Mouse (Mus musculus) MEL (cell line): ENCODE data around the gene Entpd8. TPM values are rescaled to one million over a fixed set of nuclear protein-coding genes. Genes with fewer than 3 reads are reported as not detected.

Source experiments
- DNase-seq: peaks from one replicate; pipeline ENCODE4 v3.0.0; 2011; ENCODE audit warnings: low read depth, low spot score
- H3K27ac ChIP-seq: 2 replicates; pipeline ENCODE4 v1.5.1; 2012; ENCODE audit warnings: low read depth, mild to moderate bottlenecking, control low read depth, low read length, moderate library complexity; ENCODE audit not compliant: control insufficient read depth
- H3K27me3 ChIP-seq, 2 experiments: fragments of 150-350 bp in 1 of 2; sonication (generic) in 1 of 2; 2 replicates each; pipeline ENCODE4 v1.6.1; 2012; ENCODE audit warnings: low read length in 2 of 2, mild to moderate bottlenecking in 2 of 2, improper control_type of control experiment in 1 of 2, moderate library complexity in 1 of 2; ENCODE audit not compliant: insufficient read depth in 2 of 2, control insufficient read depth in 1 of 2
- H3K36me3 ChIP-seq, 2 experiments: 2 replicates each; pipeline ENCODE4 v1.6.1; 2012 to 2014; ENCODE audit warnings: low read length in 2 of 2, improper control_type of control experiment in 1 of 2, inconsistent platforms in 1 of 2, mild to moderate bottlenecking in 1 of 2; ENCODE audit not compliant: insufficient read depth in 2 of 2, control insufficient read depth in 1 of 2
- H3K4me1 ChIP-seq, 2 experiments: fragments of 150-350 bp in 1 of 2; sonication (generic) in 1 of 2; 2 replicates each; pipeline ENCODE4 v1.6.1; 2012; ENCODE audit warnings: low read length in 2 of 2, improper control_type of control experiment in 1 of 2, mild to moderate bottlenecking in 1 of 2; ENCODE audit not compliant: insufficient read depth in 2 of 2, control insufficient read depth in 1 of 2
- H3K4me3 ChIP-seq, 2 experiments: fragments of 150-350 bp in 1 of 2; sonication (generic) in 1 of 2; 2 replicates each; pipeline ENCODE4 v1.5.1; 2012; ENCODE audit warnings: low read depth in 2 of 2, low read length in 2 of 2, mild to moderate bottlenecking in 2 of 2, moderate library complexity in 2 of 2, control low read depth in 1 of 2, improper control_type of control experiment in 1 of 2; ENCODE audit not compliant: control insufficient read depth in 1 of 2, insufficient read depth in 1 of 2
- H3K79me2 ChIP-seq: 2 replicates; pipeline ENCODE4 v1.6.1; 2012; ENCODE audit warnings: mild to moderate bottlenecking, low read length, moderate library complexity; ENCODE audit not compliant: control insufficient read depth, poor library complexity, insufficient read depth
- H3K9ac ChIP-seq: 2 replicates; pipeline ENCODE4 v1.6.1; 2012; ENCODE audit warnings: low read depth, mild to moderate bottlenecking, control low read depth, low read length, moderate library complexity; ENCODE audit not compliant: control insufficient read depth, poor library complexity, severe bottlenecking
- H3K9me3 ChIP-seq: fragments of 150-350 bp; sonication (generic); replicated peaks from 2 replicates; pipeline ENCODE4 v1.6.1; 2012; ENCODE audit warnings: mild to moderate bottlenecking, low read length, improper control_type of control experiment, moderate library complexity; ENCODE audit not compliant: insufficient read depth
- CHD1 ChIP-seq: IDR thresholded peaks from 2 replicates; pipeline ENCODE4 v1.6.1; 2012; ENCODE audit warnings: low read depth, mild to moderate bottlenecking, inconsistent platforms, low read length, improper control_type of control experiment
- CHD2 ChIP-seq: IDR thresholded peaks from 2 replicates; pipeline ENCODE4 v1.6.1; 2011; ENCODE audit warnings: low read length, improper control_type of control experiment
- CTCF ChIP-seq, 3 experiments: IDR thresholded peaks in 2 of 3; conservative IDR thresholded peaks in 1 of 3; 2 replicates each; pipeline ENCODE4 v1.5.1; 2011 to 2012; ENCODE audit warnings: low read length in 3 of 3, low read depth in 2 of 3, mild to moderate bottlenecking in 2 of 3, improper control_type of control experiment in 1 of 3, inconsistent platforms in 1 of 3, mixed read lengths in 1 of 3, moderate library complexity in 1 of 3; ENCODE audit not compliant: control insufficient read depth in 1 of 3, insufficient read depth in 1 of 3, poor library complexity in 1 of 3, severe bottlenecking in 1 of 3
- E2F4 ChIP-seq: IDR thresholded peaks from 2 replicates; pipeline ENCODE4 v1.6.1; 2011; ENCODE audit warnings: low read depth, low read length, improper control_type of control experiment, borderline replicate concordance
- ETS1 ChIP-seq: IDR thresholded peaks from 2 replicates; pipeline ENCODE4 v1.6.1; 2012; ENCODE audit warnings: low read depth, mild to moderate bottlenecking, inconsistent platforms, low read length, improper control_type of control experiment, moderate library complexity
- KAT2A ChIP-seq: conservative IDR thresholded peaks from 2 replicates; pipeline ENCODE4 v1.6.1; 2012; ENCODE audit warnings: low read depth, low read length, improper control_type of control experiment, inconsistent platforms
- MAZ ChIP-seq: IDR thresholded peaks from 2 replicates; pipeline ENCODE4 v1.6.1; 2012; ENCODE audit warnings: low read depth, mild to moderate bottlenecking, inconsistent platforms, low read length, improper control_type of control experiment
- MEF2A ChIP-seq: IDR thresholded peaks from 2 replicates; pipeline ENCODE4 v1.6.1; 2014; ENCODE audit warnings: low read depth, mild to moderate bottlenecking, inconsistent platforms, low read length, improper control_type of control experiment; ENCODE audit not compliant: poor library complexity, insufficient replicate concordance, severe bottlenecking; ENCODE audit errors: extremely low read depth
- MXI1 ChIP-seq: IDR thresholded peaks from 2 replicates; pipeline ENCODE4 v1.6.1; 2011; ENCODE audit warnings: mild to moderate bottlenecking, low read depth, low read length, improper control_type of control experiment
- POLR2A ChIP-seq, 2 experiments: IDR thresholded peaks; 2 replicates each; pipeline ENCODE4 v1.6.1; 2011 to 2012; ENCODE audit warnings: low read length in 2 of 2, mild to moderate bottlenecking in 2 of 2, control low read depth in 1 of 2, improper control_type of control experiment in 1 of 2, low read depth in 1 of 2, moderate library complexity in 1 of 2; ENCODE audit not compliant: control insufficient read depth in 1 of 2, insufficient read depth in 1 of 2, poor library complexity in 1 of 2
- RAD21 ChIP-seq: IDR thresholded peaks from 2 replicates; pipeline ENCODE4 v1.6.1; 2011; ENCODE audit warnings: mild to moderate bottlenecking, low read depth, low read length, improper control_type of control experiment
- RCOR1 ChIP-seq: IDR thresholded peaks from 2 replicates; pipeline ENCODE4 v1.6.1; 2012; ENCODE audit warnings: low read depth, mild to moderate bottlenecking, inconsistent platforms, low read length, improper control_type of control experiment
- SMC3 ChIP-seq: IDR thresholded peaks from 2 replicates; pipeline ENCODE4 v1.6.1; 2011; ENCODE audit warnings: low read depth, low read length, improper control_type of control experiment
- TAL1 ChIP-seq: IDR thresholded peaks from 2 replicates; pipeline ENCODE4 v1.6.1; 2012; ENCODE audit warnings: mild to moderate bottlenecking, inconsistent platforms, low read length, moderate library complexity, mixed read lengths
- TBP ChIP-seq: IDR thresholded peaks from 2 replicates; pipeline ENCODE4 v1.8.0; 2011; ENCODE audit warnings: low read depth, low read length, improper control_type of control experiment
- TCF12 ChIP-seq: IDR thresholded peaks from 2 replicates; pipeline ENCODE4 v1.6.1; 2014; ENCODE audit warnings: low read depth, mild to moderate bottlenecking, inconsistent platforms, low read length, improper control_type of control experiment, moderate library complexity
- USF2 ChIP-seq, 2 experiments: IDR thresholded peaks; 2 replicates each; pipeline ENCODE4 v1.6.1; 2011 to 2012; ENCODE audit warnings: improper control_type of control experiment in 2 of 2, low read length in 2 of 2, borderline replicate concordance in 1 of 2, inconsistent platforms in 1 of 2, low read depth in 1 of 2, mild to moderate bottlenecking in 1 of 2; ENCODE audit not compliant: insufficient read depth in 1 of 2
- ZNF384 ChIP-seq: IDR thresholded peaks from 2 replicates; pipeline ENCODE4 v1.6.1; 2012; ENCODE audit warnings: low read depth, mild to moderate bottlenecking, inconsistent platforms, low read length, improper control_type of control experiment
- polyA plus RNA-seq, 2 experiments: library from polyadenylated mRNA; stranded (reverse) in 1 of 2; unstranded in 1 of 2; fragments of >175 nt in 1 of 2; fragments of >200 nt in 1 of 2; gene quantifications; 2 replicates each; pipeline versions ENCODE4 v1.2.1 to v1.2.4; 2012; ENCODE audit warnings: low replicate concordance in 2 of 2, low read depth in 1 of 2; ENCODE audit not compliant: insufficient read length in 2 of 2, insufficient read depth in 1 of 2, missing spikeins in 1 of 2
- total RNA-seq: library from RNA; depleted of rRNA; stranded (reverse); fragments of 300-350 nt; gene quantifications from 2 replicates; pipeline ENCODE4 v1.2.3, GENCODE M21; 2012

Entpd8 gene
- total and polyA plus RNA-seq, 3 experiments = not detected

GRCm38 (mm10) chr2:25069537-25069936 is 10.6 kb upstream of the Entpd8 start:
- Histone ChIP-seq H3K79me2 (no peaks in the 10 kb centered on the region), H3K27ac (no peak overlapping the region), H3K9ac (no peak overlapping the region), H3K4me1 (peaks cover 3 to 12% of the 10 kb centered on the region in 2 experiments; a peak in 2 of 4 replicates), H3K9me3 (no peaks in the 10 kb centered on the region), H3K27me3 (no peaks in the 10 kb centered on the region), H3K4me3 (no peak overlapping the region), H3K36me3 (peaks cover 0 to 3% of the 10 kb centered on the region in 2 experiments; a peak in 2 of 4 replicates)
- TF ChIP-seq ZNF384 = peak; percentile 35; the same call in 1 of the 2 replicates
- TF ChIP-seq MAZ = no peak
- peak; percentile 27 for DNase-seq

- Histone ChIP-seq H3K4me3 (no peak overlapping the region), H3K9ac (no peak overlapping the region), H3K4me1 (peaks cover 3 to 18% of the 10 kb centered on the region in 2 experiments; a peak in 2 of 4 replicates), H3K27ac (no peak overlapping the region), H3K9me3 (no peaks in the 10 kb centered on the region), H3K36me3 (peaks cover 0 to 4% of the 10 kb centered on the region in 2 experiments; a peak in 2 of 4 replicates), H3K27me3 (no peaks in the 10 kb centered on the region; a peak in 1 of 4 replicates)
- DNase-seq = peak; percentile 16
- no peak for TF ChIP-seq MXI1
- peak; percentile 27 for TF ChIP-seq RAD21
- peak in 2 of 3 experiments; percentile 18 to 42; a peak in 3 of 6 replicates for TF ChIP-seq CTCF (IDR thresholded peaks at IDR 0.05 in 2 of 3, conservative IDR thresholded peaks at IDR 0.05 in 1 of 3; ENCODE audit: control insufficient read depth in 1 of 3, insufficient read depth in 1 of 3, low read depth in 2 of 3, low read length in 3 of 3, poor library complexity in 1 of 3, severe bottlenecking in 1 of 3)
- TF ChIP-seq RCOR1 = no peak
- TF ChIP-seq SMC3 = peak; percentile 47
- TF ChIP-seq, all 39 proteins: peak for 3
- no peaks in the 10 kb centered on the region for H3K79me2 ChIP-seq
These were observed 7.7 kb upstream of the Entpd8 start for GRCm38 (mm10) chr2:25072398-25072797.

- H3K36me3 ChIP-seq = peaks cover 0 to 2% of the 10 kb centered on the region in 2 experiments; a peak in 1 of 4 replicates
- H3K27me3 ChIP-seq = peaks cover 0 to 2% of the 10 kb centered on the region in 2 experiments; a peak in 1 of 4 replicates
- TF ChIP-seq USF2 (IDR thresholded peaks at IDR 0.05; ENCODE audit: borderline replicate concordance in 1 of 2, insufficient read depth in 1 of 2, low read depth in 1 of 2, low read length in 2 of 2) (no peak), E2F4 (no peak), ETS1 (no peak), TAL1 (no peak), TCF12 (no peak), POLR2A (IDR thresholded peaks at IDR 0.05; ENCODE audit: control insufficient read depth in 1 of 2, insufficient read depth in 1 of 2, low read depth in 1 of 2, low read length in 2 of 2, poor library complexity in 1 of 2) (no peak), TBP (no peak), CHD2 (no peak), CHD1 (no peak), KAT2A (no peak), MEF2A (no peak), CTCF (IDR thresholded peaks at IDR 0.05 in 2 of 3, conservative IDR thresholded peaks at IDR 0.05 in 1 of 3; ENCODE audit: control insufficient read depth in 1 of 3, insufficient read depth in 1 of 3, low read depth in 2 of 3, low read length in 3 of 3, poor library complexity in 1 of 3, severe bottlenecking in 1 of 3) (no peak), ZNF384 (no peak)
- H3K4me1 ChIP-seq = peaks cover 0 to 11% of the 10 kb centered on the region in 2 experiments; a peak in 1 of 4 replicates
- DNase-seq = peak; percentile 34
- H3K9ac ChIP-seq = no peak overlapping the region
- H3K79me2 ChIP-seq = no peaks in the 10 kb centered on the region
- H3K4me3 ChIP-seq = no peak overlapping the region
- no peak overlapping the region for H3K27ac ChIP-seq
- H3K9me3 ChIP-seq = no peaks in the 10 kb centered on the region
These were observed 4.6 kb upstream of the Entpd8 start for GRCm38 (mm10) chr2:25075506-25075905.
